ENCODE assay signal across 8 mouse cellular contexts in genomic region chr16:78264442-78265150, GRCm38 (mm10). TPM values are rescaled to one million over a fixed set of nuclear protein-coding genes. Genes with fewer than 3 reads are reported as not detected.
DNase-seq lines count a peak whose midpoint lies in the region; ATAC-seq lines count a peak whose summit lies in the region.

No protein-coding gene starts in this region.

- no peak for DNase-seq in kidney, adult 8-10 months
- peak; percentile 11 for DNase-seq in embryonic facial prominence, embryonic 11.5 days (ENCODE audit: low spot score)
- DNase-seq in spleen, postnatal 10 days (ENCODE audit: low spot score in 2 of 2): no peak
- no peak for DNase-seq in layer of hippocampus, postnatal 10 days (ENCODE audit: low spot score in 2 of 2)
- DNase-seq in urinary bladder, postnatal 25 days (ENCODE audit: low spot score): no peak

- peak overlapping the region; percentile 77 for H3K27ac ChIP-seq in kidney, embryonic 16.5 days (ENCODE audit: low read length)
- H3K27ac ChIP-seq in embryonic facial prominence, embryonic 11.5 days (replicated peaks; ENCODE audit: low read depth, low read length): no peak overlapping the region
- peak overlapping the region; percentile 87 for H3K27ac ChIP-seq in intestine, embryonic 15.5 days
- no peak overlapping the region for H3K27ac ChIP-seq in midbrain, embryonic 15.5 days

- H3K36me3 ChIP-seq in kidney, embryonic 16.5 days (ENCODE audit: insufficient read depth, low read length): no peaks in the 10 kb centered on the region
- no peaks in the 10 kb centered on the region for H3K36me3 ChIP-seq in embryonic facial prominence, embryonic 11.5 days (replicated peaks; ENCODE audit: control insufficient read depth, insufficient read depth, low read depth, low read length)
- H3K36me3 ChIP-seq in intestine, embryonic 15.5 days: no peaks in the 10 kb centered on the region
- no peaks in the 10 kb centered on the region for H3K36me3 ChIP-seq in midbrain, embryonic 15.5 days (replicated peaks)

- H3K27me3 ChIP-seq in kidney, embryonic 16.5 days (ENCODE audit: insufficient read depth, low read length): no peaks in the 10 kb centered on the region
- H3K27me3 ChIP-seq in embryonic facial prominence, embryonic 11.5 days (ENCODE audit: control insufficient read depth, insufficient read depth, low read length): no peaks in the 10 kb centered on the region
- no peaks in the 10 kb centered on the region for H3K27me3 ChIP-seq in intestine, embryonic 15.5 days (replicated peaks)
- no peaks in the 10 kb centered on the region for H3K27me3 ChIP-seq in midbrain, embryonic 15.5 days (replicated peaks)

- peak overlapping the region; percentile 53 for H3K4me3 ChIP-seq in kidney, embryonic 16.5 days (ENCODE audit: low read length)
- peak overlapping the region; percentile 37 for H3K4me3 ChIP-seq in embryonic facial prominence, embryonic 11.5 days (ENCODE audit: low read depth, low read length)
- H3K4me3 ChIP-seq in intestine, embryonic 15.5 days (replicated peaks): peak overlapping the region; percentile 34
- H3K4me3 ChIP-seq in midbrain, embryonic 15.5 days: peak overlapping the region; percentile 31

- WGBS in kidney, embryonic 16.5 days: 19% methylated on average over 16 of the region's 16 CpGs
- 17% methylated on average over 16 of the region's 16 CpGs for WGBS in embryonic facial prominence, embryonic 11.5 days
- WGBS in intestine, embryonic 15.5 days: 18% methylated on average over 16 of the region's 16 CpGs
- WGBS in midbrain, embryonic 15.5 days: 14% methylated on average over 16 of the region's 16 CpGs

- peaks cover 13% of the 10 kb centered on the region; the same call in 1 of the 2 replicates for H3K4me1 ChIP-seq in kidney, embryonic 16.5 days (ENCODE audit: insufficient read depth, low read length)
- no peaks in the 10 kb centered on the region for H3K4me1 ChIP-seq in embryonic facial prominence, embryonic 11.5 days (ENCODE audit: control insufficient read depth, insufficient read depth, low read length)
- peaks cover 7% of the 10 kb centered on the region; the same call in 1 of the 2 replicates for H3K4me1 ChIP-seq in intestine, embryonic 15.5 days (replicated peaks)
- H3K4me1 ChIP-seq in midbrain, embryonic 15.5 days: peaks cover 16% of the 10 kb centered on the region

- peak; percentile 59 for ATAC-seq in kidney, embryonic 16.5 days (ENCODE audit: low FRiP score, low TSS enrichment)
- 0 out of 2 replicates have a peak, but pooled peaks have one; percentile 27 for ATAC-seq in embryonic facial prominence, embryonic 11.5 days (replicated peaks; ENCODE audit: insufficient number of reproducible peaks, low FRiP score, low TSS enrichment, low read depth)
- peak; percentile 8 for ATAC-seq in intestine, embryonic 15.5 days
- peak; percentile 56; the same call in 1 of the 2 replicates for ATAC-seq in midbrain, embryonic 15.5 days (replicated peaks)

- H3K4me2 ChIP-seq in kidney, embryonic 16.5 days (replicated peaks; ENCODE audit: low read depth, low read length): peak overlapping the region; percentile 77
- H3K4me2 ChIP-seq in embryonic facial prominence, embryonic 11.5 days (ENCODE audit: low read depth, low read length): peak overlapping the region; percentile 58
- peak overlapping the region; percentile 68 for H3K4me2 ChIP-seq in intestine, embryonic 15.5 days (replicated peaks)
- peak overlapping the region; percentile 61 for H3K4me2 ChIP-seq in midbrain, embryonic 15.5 days

- no peaks in the 10 kb centered on the region for H3K9me3 ChIP-seq in kidney, embryonic 16.5 days (ENCODE audit: low read length)
- no peaks in the 10 kb centered on the region for H3K9me3 ChIP-seq in embryonic facial prominence, embryonic 11.5 days (replicated peaks; ENCODE audit: control insufficient read depth, low read length)
- no peaks in the 10 kb centered on the region for H3K9me3 ChIP-seq in intestine, embryonic 15.5 days
- H3K9me3 ChIP-seq in midbrain, embryonic 15.5 days: no peaks in the 10 kb centered on the region

- peak overlapping the region; percentile 70 for H3K9ac ChIP-seq in kidney, embryonic 16.5 days (replicated peaks; ENCODE audit: low read length)
- peak overlapping the region; percentile 57 for H3K9ac ChIP-seq in embryonic facial prominence, embryonic 11.5 days (replicated peaks; ENCODE audit: low read length)
- H3K9ac ChIP-seq in intestine, embryonic 15.5 days: peak overlapping the region; percentile 37
- peak overlapping the region; percentile 18; the same call in 1 of the 2 replicates for H3K9ac ChIP-seq in midbrain, embryonic 15.5 days

RNA-seq across cellular contexts. Expression of gene Cxadr, which starts 36.7 kb away (rescaled TPM):
- 37.2 and 39.3 TPM in 2 replicates for polyA plus RNA-seq in kidney, embryonic 16.5 days (2015; fragmentation: Nextera tagmentation; extraction: Ambion mirVana)
- 34.1 and 38.7 TPM in 2 replicates for polyA plus RNA-seq in embryonic facial prominence, embryonic 11.5 days (2014; fragmentation: Nextera tagmentation; extraction: Ambion mirVana)
- 50.6 and 53.7 TPM in 2 replicates for polyA plus RNA-seq in intestine, embryonic 15.5 days (2015; fragmentation: Nextera tagmentation; extraction: Ambion mirVana)
- polyA plus RNA-seq in midbrain, embryonic 15.5 days (2015; fragmentation: Nextera tagmentation; extraction: Ambion mirVana): 169 and 181 TPM in 2 replicates
- total RNA-seq in layer of hippocampus, postnatal 10 days (2021): 100 to 1,000 TPM; 158 to 175 TPM

Comparison
In these comparisons a context has a peak if more than half of its experiments do, and no peak if none do; other contexts are left out.
1. ATAC-seq: peak in every context shown above with its lines; median percentile 59 in kidney, embryonic 16.5 days; 56 in midbrain, embryonic 15.5 days; 27 in embryonic facial prominence, embryonic 11.5 days; 8 in intestine, embryonic 15.5 days.
2. H3K27ac ChIP-seq: peak in kidney, embryonic 16.5 days (single experiment) and intestine, embryonic 15.5 days (single experiment); none in embryonic facial prominence, embryonic 11.5 days (single experiment) and midbrain, embryonic 15.5 days (single experiment).
3. H3K9ac ChIP-seq: peak in every context shown above with its lines; median percentile 70 in kidney, embryonic 16.5 days; 57 in embryonic facial prominence, embryonic 11.5 days; 37 in intestine, embryonic 15.5 days; 18 in midbrain, embryonic 15.5 days.
4. Peak in every context shown above with its lines, with median percentiles within 50 percentile points of each other: H3K4me2 ChIP-seq and H3K4me3 ChIP-seq.